Mouse (Mus musculus): ENCODE results near the gene Clstn2. TPM values are rescaled to one million over a fixed set of nuclear protein-coding genes. Genes with fewer than 3 reads are reported as not detected.

The Clstn2 gene
- total and polyA plus RNA-seq, 3 experiments: not detected

DNA sequence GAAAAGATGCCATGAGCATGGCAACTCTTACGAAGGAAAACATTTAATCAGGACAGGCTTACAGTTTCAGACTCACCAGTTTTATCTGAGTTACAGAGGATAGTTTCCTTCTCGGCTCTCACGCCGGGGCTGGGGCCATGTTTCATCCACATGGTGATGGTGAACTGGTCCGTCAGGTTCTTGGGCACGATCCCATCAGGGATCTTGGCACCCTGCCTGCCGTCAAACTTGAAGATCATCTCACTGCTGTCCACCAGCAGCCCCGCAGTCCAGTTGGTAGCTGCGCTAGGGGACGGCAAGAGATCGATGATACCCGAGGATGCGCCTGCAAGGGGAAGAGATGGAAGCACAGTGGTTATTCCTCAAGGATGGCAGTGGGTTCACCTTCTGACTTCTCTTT lies 500.4 kb downstream of the Clstn2 start:
- no peak for DNase-seq (ENCODE audit: low read depth, low spot score)
- Histone ChIP-seq H3K9me3 (replicated peaks; ENCODE audit: insufficient read depth, low read length) (no peaks in the 10 kb centered on the region), H3K36me3 (ENCODE audit: control insufficient read depth in 1 of 2, insufficient read depth in 2 of 2, low read length in 2 of 2) (no peaks in the 10 kb centered on the region), H3K9ac (ENCODE audit: control insufficient read depth, low read depth, low read length, poor library complexity, severe bottlenecking) (no peak overlapping the region), H3K79me2 (ENCODE audit: control insufficient read depth, insufficient read depth, low read length, poor library complexity) (no peaks in the 10 kb centered on the region), H3K27ac (ENCODE audit: control insufficient read depth, low read depth, low read length) (no peak overlapping the region), H3K27me3 (ENCODE audit: control insufficient read depth in 1 of 2, insufficient read depth in 2 of 2, low read length in 2 of 2) (no peaks in the 10 kb centered on the region), H3K4me1 (ENCODE audit: control insufficient read depth in 1 of 2, insufficient read depth in 2 of 2, low read length in 2 of 2) (no peaks in the 10 kb centered on the region), H3K4me3 (ENCODE audit: control insufficient read depth in 1 of 2, insufficient read depth in 1 of 2, low read depth in 2 of 2, low read length in 2 of 2) (no peak overlapping the region)
- TF ChIP-seq HCFC1 (IDR thresholded peaks at IDR 0.05; ENCODE audit: low read depth, low read length) (no peak), MAFK (IDR thresholded peaks at IDR 0.05; ENCODE audit: borderline replicate concordance, low read depth, low read length) (no peak), USF1 (IDR thresholded peaks at IDR 0.05; ENCODE audit: low read depth, low read length) (no peak), ETS1 (IDR thresholded peaks at IDR 0.05; ENCODE audit: low read depth, low read length) (no peak), GABPA (IDR thresholded peaks at IDR 0.05; ENCODE audit: low read depth, low read length) (no peak), ZMIZ1 (IDR thresholded peaks at IDR 0.05; ENCODE audit: low read depth, low read length) (no peak), KAT2A (conservative IDR thresholded peaks at IDR 0.05; ENCODE audit: low read depth, low read length) (no peak), ZC3H11A (IDR thresholded peaks at IDR 0.05; ENCODE audit: low read depth, low read length) (no peak), ZKSCAN1 (IDR thresholded peaks at IDR 0.05; ENCODE audit: low read depth, low read length) (no peak), SMC3 (IDR thresholded peaks at IDR 0.05; ENCODE audit: low read depth, low read length) (no peak), RCOR1 (IDR thresholded peaks at IDR 0.05; ENCODE audit: low read depth, low read length) (no peak), MYC (IDR thresholded peaks at IDR 0.05; ENCODE audit: low read depth, low read length) (no peak), ELF1 (IDR thresholded peaks at IDR 0.05; ENCODE audit: low read depth, low read length) (no peak), POLR2AphosphoS5 (IDR thresholded peaks at IDR 0.05; ENCODE audit: borderline replicate concordance, low read depth, low read length) (no peak), CTCF (IDR thresholded peaks at IDR 0.05 in 2 of 3, conservative IDR thresholded peaks at IDR 0.05 in 1 of 3; ENCODE audit: control insufficient read depth in 1 of 3, insufficient read depth in 1 of 3, low read depth in 2 of 3, low read length in 3 of 3, poor library complexity in 1 of 3, severe bottlenecking in 1 of 3) (no peak), TAL1 (IDR thresholded peaks at IDR 0.05; ENCODE audit: low read length) (no peak), GATA1 (IDR thresholded peaks at IDR 0.05; ENCODE audit: low read depth, low read length) (no peak), EP300 (IDR thresholded peaks at IDR 0.05; ENCODE audit: low read depth in 1 of 2, low read length in 2 of 2) (no peak), MYB (IDR thresholded peaks at IDR 0.05; ENCODE audit: low read depth, low read length) (no peak), MEF2A (IDR thresholded peaks at IDR 0.05; ENCODE audit: extremely low read depth, insufficient replicate concordance, low read depth, low read length, poor library complexity, severe bottlenecking) (no peak)

- DNase-seq (ENCODE audit: low read depth, low spot score): no peak
- no peak for TF ChIP-seq CTCF (IDR thresholded peaks at IDR 0.05 in 2 of 3, conservative IDR thresholded peaks at IDR 0.05 in 1 of 3; ENCODE audit: control insufficient read depth in 1 of 3, insufficient read depth in 1 of 3, low read depth in 2 of 3, low read length in 3 of 3, poor library complexity in 1 of 3, severe bottlenecking in 1 of 3)
- no peak for TF ChIP-seq GABPA (IDR thresholded peaks at IDR 0.05; ENCODE audit: low read depth, low read length)
- no peak for TF ChIP-seq UBTF (IDR thresholded peaks at IDR 0.05; ENCODE audit: borderline replicate concordance, insufficient read depth, low read depth, low read length)
- TF ChIP-seq MYB (IDR thresholded peaks at IDR 0.05; ENCODE audit: low read depth, low read length): no peak
- no peak for TF ChIP-seq MEF2A (IDR thresholded peaks at IDR 0.05; ENCODE audit: extremely low read depth, insufficient replicate concordance, low read depth, low read length, poor library complexity, severe bottlenecking)
- no peak for TF ChIP-seq POLR2AphosphoS2 (IDR thresholded peaks at IDR 0.05; ENCODE audit: low read length)
- TF ChIP-seq JUND (IDR thresholded peaks at IDR 0.05; ENCODE audit: low read depth, low read length): no peak
- TF ChIP-seq ZMIZ1 (IDR thresholded peaks at IDR 0.05; ENCODE audit: low read depth, low read length): no peak
- TF ChIP-seq CHD2 (IDR thresholded peaks at IDR 0.05; ENCODE audit: low read length): no peak
- TF ChIP-seq MXI1 (IDR thresholded peaks at IDR 0.05; ENCODE audit: low read depth, low read length): no peak
- no peak for TF ChIP-seq USF2 (IDR thresholded peaks at IDR 0.05; ENCODE audit: borderline replicate concordance in 1 of 2, insufficient read depth in 1 of 2, low read depth in 1 of 2, low read length in 2 of 2)
- no peak for TF ChIP-seq MAZ (IDR thresholded peaks at IDR 0.05; ENCODE audit: low read depth, low read length)
- TF ChIP-seq RAD21 (IDR thresholded peaks at IDR 0.05; ENCODE audit: low read depth, low read length): no peak
- no peak for TF ChIP-seq CHD1 (IDR thresholded peaks at IDR 0.05; ENCODE audit: low read depth, low read length)
- TF ChIP-seq GATA1 (IDR thresholded peaks at IDR 0.05; ENCODE audit: low read depth, low read length): no peak
- TF ChIP-seq BHLHE40 (IDR thresholded peaks at IDR 0.05; ENCODE audit: borderline replicate concordance, low read depth, low read length): no peak
- TF ChIP-seq USF1 (IDR thresholded peaks at IDR 0.05; ENCODE audit: low read depth, low read length): no peak
- TF ChIP-seq ELF1 (IDR thresholded peaks at IDR 0.05; ENCODE audit: low read depth, low read length): no peak
- no peak for TF ChIP-seq TAL1 (IDR thresholded peaks at IDR 0.05; ENCODE audit: low read length)
- TF ChIP-seq MAFK (IDR thresholded peaks at IDR 0.05; ENCODE audit: borderline replicate concordance, low read depth, low read length): no peak
- no peak overlapping the region for H3K27ac ChIP-seq (ENCODE audit: control insufficient read depth, low read depth, low read length)
- H3K27me3 ChIP-seq (ENCODE audit: control insufficient read depth in 1 of 2, insufficient read depth in 2 of 2, low read length in 2 of 2): no peaks in the 10 kb centered on the region
- no peaks in the 10 kb centered on the region for H3K9me3 ChIP-seq (replicated peaks; ENCODE audit: insufficient read depth, low read length)
- no peaks in the 10 kb centered on the region for H3K36me3 ChIP-seq (ENCODE audit: control insufficient read depth in 1 of 2, insufficient read depth in 2 of 2, low read length in 2 of 2)
- H3K4me1 ChIP-seq (ENCODE audit: control insufficient read depth in 1 of 2, insufficient read depth in 2 of 2, low read length in 2 of 2): no peaks in the 10 kb centered on the region
- H3K79me2 ChIP-seq (ENCODE audit: control insufficient read depth, insufficient read depth, low read length, poor library complexity): no peaks in the 10 kb centered on the region
- no peak overlapping the region for H3K4me3 ChIP-seq (ENCODE audit: control insufficient read depth in 1 of 2, insufficient read depth in 1 of 2, low read depth in 2 of 2, low read length in 2 of 2)
- H3K9ac ChIP-seq (ENCODE audit: control insufficient read depth, low read depth, low read length, poor library complexity, severe bottlenecking): no peak overlapping the region
Observed at GRCm38 (mm10) chr9:97527926-97528325, 505.1 kb downstream of the Clstn2 start.
